Mouse (Mus musculus) lung, adult 2 months (tissue): Measurements from ENCODE around the gene Cd160.

Source experiments
- CTCF ChIP-seq: fragments of 200-500 bp; IDR thresholded peaks from 2 replicates; pipeline ENCODE4 v1.5.1; 2011; ENCODE audit warnings: mild to moderate bottlenecking, low read length, control low read depth; ENCODE audit not compliant: insufficient read depth
- POLR2A ChIP-seq: fragments of 200-500 bp; IDR thresholded peaks from 2 replicates; pipeline ENCODE4 v1.6.1; 2011; ENCODE audit warnings: low read depth, mild to moderate bottlenecking, control low read depth, low read length, borderline replicate concordance; ENCODE audit errors: extremely low read depth

GRCm38 (mm10) chr3:96872501-96872900, 43.4 kb upstream of the Cd160 start:
- no peak for TF ChIP-seq CTCF
- no peak for TF ChIP-seq POLR2A
